Mouse (Mus musculus) limb, embryonic 11.5 days (tissue): ENCODE results near the gene Caln1. TPM values are rescaled to one million over a fixed set of nuclear protein-coding genes. Genes with fewer than 3 reads are reported as not detected.
A peak's percentile ranks its signal among the peaks of the same experiment; 100 is the strongest.

Source experiments
- ATAC-seq: fragments of 200-750 bp; cut with Nextera tagmentation; 2 replicates; pipeline ENCODE4 v1.8.0; 2017; ENCODE audit warnings: low read depth; ENCODE audit not compliant: insufficient number of reproducible peaks, low FRiP score, low TSS enrichment
- DNase-seq: peaks from one replicate; pipeline ENCODE4 v3.0.0-alpha.2; 2015; ENCODE audit warnings: low spot score
- H3K27ac ChIP-seq: fragments of 300-500 bp; sonication (generic); replicated peaks from 2 replicates; pipeline ENCODE4 v1.5.1; 2014; ENCODE audit warnings: low read depth, mild to moderate bottlenecking, low read length
- H3K27me3 ChIP-seq: fragments of 300-500 bp; sonication (generic); 2 replicates; pipeline ENCODE4 v1.6.1; 2014; ENCODE audit warnings: mild to moderate bottlenecking, low read length, mixed read lengths; ENCODE audit not compliant: control insufficient read depth, insufficient read depth
- H3K36me3 ChIP-seq: fragments of 300-500 bp; sonication (generic); 2 replicates; pipeline ENCODE4 v1.6.1; 2014; ENCODE audit warnings: mild to moderate bottlenecking, low read length, moderate library complexity, mixed read lengths; ENCODE audit not compliant: control insufficient read depth, insufficient read depth
- H3K4me1 ChIP-seq: fragments of 300-500 bp; sonication (generic); 2 replicates; pipeline ENCODE4 v1.6.1; 2014; ENCODE audit warnings: low read length, mixed read lengths; ENCODE audit not compliant: control insufficient read depth, insufficient read depth
- H3K4me2 ChIP-seq: fragments of 300-500 bp; sonication (generic); 2 replicates; pipeline ENCODE4 v1.6.1; 2014; ENCODE audit warnings: low read depth, mild to moderate bottlenecking, moderate library complexity; ENCODE audit not compliant: severe bottlenecking
- H3K4me3 ChIP-seq: fragments of 300-500 bp; sonication (generic); 2 replicates; pipeline ENCODE4 v1.5.1; 2014; ENCODE audit warnings: low read depth, low read length
- H3K9ac ChIP-seq: fragments of 300-500 bp; sonication (generic); 2 replicates; pipeline ENCODE4 v1.6.1; 2014; ENCODE audit warnings: mild to moderate bottlenecking, low read length
- H3K9me3 ChIP-seq: fragments of 300-500 bp; sonication (generic); 2 replicates; pipeline ENCODE4 v1.6.1; 2016; ENCODE audit warnings: low read length; ENCODE audit not compliant: control insufficient read depth
- WGBS: fragments of 180-500 bp; shearing (Covaris S2); extraction: QIAGEN DNeasy Blood & Tissue Kit; methylation state at CpG from one replicate; pipeline ENCODE4 v1.1.7; 2014; 5-methylcytosine and 5-hydroxymethylcytosine counted together
- polyA plus RNA-seq: library from polyadenylated mRNA; unstranded; fragments of >200 nt; fragmentation: Nextera tagmentation; extraction: Ambion mirVana; gene quantifications from 2 replicates; pipeline ENCODE4 v1.2.1, GENCODE M21; 2014

The Caln1 gene
- polyA plus RNA-seq, 1 experiment from 2014 or later, result 0.11 TPM

- H3K9me3 ChIP-seq, result no peaks in the 10 kb centered on the region
- H3K4me1 ChIP-seq, result no peaks in the 10 kb centered on the region
- ATAC-seq, result no peak
- H3K9ac ChIP-seq, result no peak overlapping the region
- no peak overlapping the region for H3K4me2 ChIP-seq
- no peaks in the 10 kb centered on the region for H3K27me3 ChIP-seq
- WGBS, result 93% methylated on average over 4 of the region's 4 CpGs
- H3K36me3 ChIP-seq, result no peaks in the 10 kb centered on the region
- H3K4me3 ChIP-seq, result no peak overlapping the region
- DNase-seq, result no peak
- no peak overlapping the region for H3K27ac ChIP-seq
Observed at GRCm38 (mm10) chr5:130586257-130586656, 217.0 kb downstream of the Caln1 start.

DNA sequence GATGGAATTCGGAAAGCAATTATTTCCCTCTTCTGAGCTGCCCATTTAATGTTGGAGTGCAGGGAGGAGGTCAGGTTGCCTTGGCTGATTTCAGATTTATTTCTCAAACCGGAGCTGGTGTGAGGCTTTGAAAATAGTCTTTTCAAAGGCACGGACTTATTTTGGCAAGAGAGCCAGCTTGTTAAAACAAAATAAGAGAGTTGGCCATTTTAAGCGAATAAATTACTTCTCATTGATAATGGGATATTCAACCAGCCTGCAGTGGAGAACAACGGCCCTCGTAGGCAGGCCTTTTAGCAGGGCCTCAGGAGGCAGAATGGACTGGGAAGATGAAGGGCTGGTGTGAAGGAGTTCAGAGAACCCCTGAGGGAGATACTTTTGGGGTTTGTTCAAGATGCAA lies 227.3 kb downstream of the Caln1 start:
- H3K36me3 ChIP-seq, result no peaks in the 10 kb centered on the region
- H3K4me1 ChIP-seq, result no peaks in the 10 kb centered on the region
- H3K4me3 ChIP-seq, result no peak overlapping the region
- no peak overlapping the region for H3K4me2 ChIP-seq
- no peak overlapping the region for H3K27ac ChIP-seq
- H3K9ac ChIP-seq, result no peak overlapping the region
- WGBS, result 82% methylated on average over 6 of the region's 6 CpGs
- H3K27me3 ChIP-seq, result no peaks in the 10 kb centered on the region
- no peaks in the 10 kb centered on the region for H3K9me3 ChIP-seq
- DNase-seq, result no peak
- ATAC-seq, result no peak

GRCm38 (mm10) chr5:130613657-130614056 lies 244.4 kb downstream of the Caln1 start:
- Histone ChIP-seq H3K4me2 (no peak overlapping the region), H3K4me3 (no peak overlapping the region), H3K9ac (no peak overlapping the region), H3K27ac (no peak overlapping the region), H3K9me3 (no peaks in the 10 kb centered on the region), H3K36me3 (no peaks in the 10 kb centered on the region), H3K27me3 (no peaks in the 10 kb centered on the region), H3K4me1 (peaks cover 9% of the 10 kb centered on the region; the same call in 1 of the 2 replicates)
- 83% methylated on average over 3 of the region's 3 CpGs for WGBS
- no peak for DNase-seq
- no peak for ATAC-seq

GRCm38 (mm10) chr5:130614209-130614608 lies 245.0 kb downstream of the Caln1 start:
- no peak overlapping the region for H3K9ac ChIP-seq
- 50% methylated on average over 3 of the region's 3 CpGs for WGBS
- ATAC-seq (no peak), DNase-seq (no peak)
- H3K4me3 ChIP-seq, result no peak overlapping the region
- H3K36me3 ChIP-seq, result no peaks in the 10 kb centered on the region
- no peaks in the 10 kb centered on the region for H3K9me3 ChIP-seq
- no peak overlapping the region for H3K4me2 ChIP-seq
- H3K27ac ChIP-seq, result no peak overlapping the region
- H3K4me1 ChIP-seq, result peaks cover 9% of the 10 kb centered on the region; the same call in 1 of the 2 replicates
- H3K27me3 ChIP-seq, result no peaks in the 10 kb centered on the region

- Histone ChIP-seq H3K4me2 (no peak overlapping the region), H3K4me1 (0 out of 2 replicates have a peak, but pooled peaks cover 11% of the 10 kb centered on the region), H3K4me3 (no peak overlapping the region), H3K36me3 (no peaks in the 10 kb centered on the region), H3K9me3 (no peaks in the 10 kb centered on the region), H3K27me3 (no peaks in the 10 kb centered on the region), H3K27ac (no peak overlapping the region), H3K9ac (no peak overlapping the region)
- no peak for ATAC-seq
- DNase-seq, result no peak
- 81% methylated on average over 7 of the region's 7 CpGs for WGBS
Observed at GRCm38 (mm10) chr5:130620060-130620459, 250.8 kb downstream of the Caln1 start.

DNA sequence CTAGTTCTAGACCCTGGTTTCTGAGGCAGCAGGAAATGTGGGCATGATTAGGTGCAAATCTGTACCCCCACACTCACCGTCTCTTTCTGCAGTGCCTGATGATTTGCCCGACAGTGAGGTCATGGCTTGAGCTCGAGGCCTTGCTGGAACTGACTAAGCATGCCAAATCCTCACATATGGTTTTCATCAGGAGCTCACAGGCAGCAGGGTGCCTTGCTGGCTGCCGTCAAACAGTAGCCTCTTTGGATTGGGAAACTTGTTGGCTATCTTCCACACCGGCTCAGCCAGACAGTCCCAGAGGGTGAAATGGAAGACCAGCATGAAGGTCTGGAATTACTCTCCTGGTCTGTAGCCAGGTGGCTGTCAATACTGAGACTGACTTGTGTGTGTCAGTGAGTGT lies 254.0 kb downstream of the Caln1 start:
- WGBS, result 10% methylated on average over 5 of the region's 5 CpGs
- DNase-seq (peak; percentile 73), ATAC-seq (peak; percentile 89)
- Histone ChIP-seq H3K27me3 (no peaks in the 10 kb centered on the region), H3K27ac (no peak overlapping the region), H3K4me3 (no peak overlapping the region), H3K4me1 (0 out of 2 replicates have a peak, but pooled peaks cover 5% of the 10 kb centered on the region), H3K36me3 (no peaks in the 10 kb centered on the region), H3K4me2 (no peak overlapping the region), H3K9ac (no peak overlapping the region), H3K9me3 (no peaks in the 10 kb centered on the region)

- H3K4me2 ChIP-seq, result no peak overlapping the region
- WGBS, result 93% methylated on average over 2 of the region's 2 CpGs
- ATAC-seq (no peak), DNase-seq (no peak)
- no peaks in the 10 kb centered on the region for H3K9me3 ChIP-seq
- H3K27ac ChIP-seq, result no peak overlapping the region
- H3K27me3 ChIP-seq, result no peaks in the 10 kb centered on the region
- 0 out of 2 replicates have a peak, but pooled peaks cover 5% of the 10 kb centered on the region for H3K4me1 ChIP-seq
- H3K36me3 ChIP-seq, result no peaks in the 10 kb centered on the region
- no peak overlapping the region for H3K4me3 ChIP-seq
- no peak overlapping the region for H3K9ac ChIP-seq
Observed at GRCm38 (mm10) chr5:130627800-130628199, 258.5 kb downstream of the Caln1 start.

DNA sequence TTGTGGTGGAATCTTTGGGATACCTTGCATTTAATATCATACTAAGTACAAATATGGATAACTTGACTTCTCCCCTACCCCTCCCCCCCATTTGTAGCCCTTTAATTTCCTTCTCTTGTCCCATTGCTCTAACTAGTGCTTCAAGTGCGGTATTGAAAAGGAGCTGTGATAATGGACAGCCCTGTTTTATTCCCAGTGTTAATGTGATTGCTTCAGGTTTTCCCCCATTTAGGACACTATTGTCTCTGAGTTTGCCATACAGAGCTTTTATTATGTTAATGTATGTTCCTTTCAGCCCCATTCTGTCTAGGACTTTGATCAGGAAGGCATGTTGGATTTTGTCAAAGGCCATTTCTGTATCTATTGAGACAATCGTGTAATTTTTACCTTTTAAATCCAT lies 266.1 kb downstream of the Caln1 start:
- ATAC-seq, result no peak
- Histone ChIP-seq H3K4me3 (no peak overlapping the region), H3K27ac (no peak overlapping the region), H3K9me3 (no peaks in the 10 kb centered on the region), H3K4me1 (no peaks in the 10 kb centered on the region), H3K9ac (no peak overlapping the region), H3K36me3 (no peaks in the 10 kb centered on the region), H3K27me3 (no peaks in the 10 kb centered on the region), H3K4me2 (no peak overlapping the region)
- WGBS, result 88% methylated on average over 2 of the region's 2 CpGs
- DNase-seq, result no peak

- Histone ChIP-seq H3K9me3 (no peaks in the 10 kb centered on the region), H3K4me3 (no peak overlapping the region), H3K4me2 (no peak overlapping the region), H3K27ac (no peak overlapping the region), H3K9ac (no peak overlapping the region), H3K36me3 (no peaks in the 10 kb centered on the region), H3K4me1 (no peaks in the 10 kb centered on the region), H3K27me3 (no peaks in the 10 kb centered on the region)
- DNase-seq (no peak), ATAC-seq (no peak)
- 73% methylated on average over 2 of the region's 2 CpGs for whole genome bisulfite sequencing
Observed at GRCm38 (mm10) chr5:130641881-130642280, 272.6 kb downstream of the Caln1 start.
